Mouse (Mus musculus): ENCODE data around the gene Hectd3.

GRCm38 (mm10) chr4:117010231-117010630 lies 15.1 kb downstream of the Hectd3 start:
- TF ChIP-seq CTCF (IDR thresholded peaks at IDR 0.05; ENCODE audit: low read depth, low read length) (no peak), POLR2A (IDR thresholded peaks at IDR 0.05; ENCODE audit: extremely low read depth, insufficient read depth, low read length) (no peak)
